Mouse (Mus musculus) thymus, postnatal 4 days (tissue): ENCODE results near the gene Hgd.
"Not testable (repeated sequence)": the region's sequence is repeated elsewhere in the genome, so short reads cannot be mapped to it uniquely, and the experiment has no call there.

Source experiments
- DNase-seq: peaks from one replicate; pipeline ENCODE4 v3.0.0; 2021

The Hgd gene

GRCm38 (mm10) chr16:37636107-37636506 is 56.2 kb downstream of the Hgd start:
- DNase-seq = no peak

GRCm38 (mm10) chr16:37637802-37638201 is 57.8 kb downstream of the Hgd start:
- no peak for DNase-seq

- DNase-seq = not testable (repeated sequence)
Measured at GRCm38 (mm10) chr16:37640522-37640921, 60.6 kb downstream of the Hgd start.

GRCm38 (mm10) chr16:37644486-37644885 is 64.5 kb downstream of the Hgd start:
- DNase-seq = no peak

- no peak for DNase-seq
Measured at GRCm38 (mm10) chr16:37645211-37645610, 65.3 kb downstream of the Hgd start.

GRCm38 (mm10) chr16:37645799-37646198 is 65.8 kb downstream of the Hgd start:
- no peak for DNase-seq

GRCm38 (mm10) chr16:37647067-37647466 is 67.1 kb downstream of the Hgd start:
- no peak for DNase-seq

GRCm38 (mm10) chr16:37647936-37648335 is 68.0 kb downstream of the Hgd start:
- no peak for DNase-seq

- no peak for DNase-seq
Measured at GRCm38 (mm10) chr16:37649068-37649467, 69.1 kb downstream of the Hgd start.

- DNase-seq = no peak
Measured at GRCm38 (mm10) chr16:37651467-37651866, 71.5 kb downstream of the Hgd start.

- DNase-seq = no peak
Measured at GRCm38 (mm10) chr16:37652654-37653053, 72.7 kb downstream of the Hgd start.

- no peak for DNase-seq
Measured at GRCm38 (mm10) chr16:37653058-37653457, 73.1 kb downstream of the Hgd start.

GRCm38 (mm10) chr16:37653731-37654657 is 74.0 kb downstream of the Hgd start, which contains the start of gene Ndufb4:
TSS of gene Ndufb4 (minus strand) at chr16:37654453.
- peak; percentile 97 for DNase-seq

- no peak for DNase-seq
Measured at GRCm38 (mm10) chr16:37654831-37655455, 75.0 kb downstream of the Hgd start.

- no peak for DNase-seq
Measured at GRCm38 (mm10) chr16:37655756-37656347, 75.9 kb downstream of the Hgd start.

GRCm38 (mm10) chr16:37656796-37657195 is 76.8 kb downstream of the Hgd start:
- no peak for DNase-seq

- no peak for DNase-seq
Measured at GRCm38 (mm10) chr16:37663643-37664459, 83.9 kb downstream of the Hgd start.

GRCm38 (mm10) chr16:37665394-37665935 is 85.5 kb downstream of the Hgd start:
- no peak for DNase-seq

- no peak for DNase-seq
Measured at GRCm38 (mm10) chr16:37670666-37671283, 90.8 kb downstream of the Hgd start.

GRCm38 (mm10) chr16:37675326-37675725 is 95.4 kb downstream of the Hgd start:
- DNase-seq = no peak

- DNase-seq = no peak
Measured at GRCm38 (mm10) chr16:37676024-37676676, 96.2 kb downstream of the Hgd start.
